Mouse (Mus musculus) stomach, adult 2 months (tissue): Measurements from ENCODE around the gene Lrrc8b. TPM values are rescaled to one million over a fixed set of nuclear protein-coding genes. Genes with fewer than 3 reads are reported as not detected.

Experiments
- polyA plus RNA-seq: library from polyadenylated mRNA; depleted of rRNA; stranded (reverse); fragments of >200 nt; gene quantifications from 2 replicates; pipeline ENCODE4 v1.2.3, GENCODE M21; 2012; rRNA removed

The Lrrc8b gene
- 1.4 and 2.1 TPM in 2 replicates for polyA plus RNA-seq

GRCm38 (mm10) chr5:105415198-105415791, at the start of gene Lrrc8b:
TSS of gene Lrrc8b (plus strand) at chr5:105415775.

GRCm38 (mm10) chr5:105519096-105519975, 103.8 kb downstream of the Lrrc8b start, which contains the start of gene Lrrc8c:
TSS of gene Lrrc8c (plus strand) at chr5:105519388.

Other genes with a start within 250 kb of the Lrrc8b start
- gene Gbp10, start 176.2 kb upstream of the Lrrc8b start, polyA plus RNA-seq = 0.05 TPM in 1 of 2 replicates, not detected in the other
- 0.13 TPM in 1 of 2 replicates, not detected in the other for gene Gm43302, start 122.1 kb upstream of the Lrrc8b start, polyA plus RNA-seq
- 0.23 and 0.40 TPM in 2 replicates for gene Gbp6, start 122.1 kb upstream of the Lrrc8b start, polyA plus RNA-seq
- 5.4 and 8.0 TPM in 2 replicates for gene Lrrc8c, start 103.6 kb downstream of the Lrrc8b start, polyA plus RNA-seq